Mouse (Mus musculus) testis, adult 2 months (tissue): Measurements from ENCODE around the gene Pgr. TPM values are rescaled to one million over a fixed set of nuclear protein-coding genes. Genes with fewer than 3 reads are reported as not detected.

Experiments
- H3K27ac ChIP-seq: fragments of 200-500 bp; 2 replicates; pipeline ENCODE4 v1.5.1; 2012; ENCODE audit warnings: low read depth, low read length; ENCODE audit not compliant: control insufficient read depth, insufficient read depth
- H3K27me3 ChIP-seq: fragments of 200-500 bp; 2 replicates; pipeline ENCODE4 v1.6.1; 2012; ENCODE audit warnings: mild to moderate bottlenecking, low read length, moderate library complexity; ENCODE audit not compliant: control insufficient read depth, insufficient read depth
- H3K36me3 ChIP-seq: fragments of 200-500 bp; 2 replicates; pipeline ENCODE4 v1.6.1; 2012; ENCODE audit warnings: mild to moderate bottlenecking, low read length; ENCODE audit not compliant: control insufficient read depth, insufficient read depth
- H3K4me1 ChIP-seq: fragments of 200-500 bp; 2 replicates; pipeline ENCODE4 v1.6.1; 2012; ENCODE audit warnings: low read length; ENCODE audit not compliant: control insufficient read depth, insufficient read depth
- H3K4me3 ChIP-seq: fragments of 200-500 bp; 2 replicates; pipeline ENCODE4 v1.5.1; 2012; ENCODE audit warnings: low read depth, mild to moderate bottlenecking, low read length, moderate library complexity, mixed read lengths; ENCODE audit not compliant: control insufficient read depth
- CTCF ChIP-seq: fragments of 200-500 bp; IDR thresholded peaks from 2 replicates; pipeline ENCODE4 v1.5.1; 2012; ENCODE audit warnings: low read depth, mild to moderate bottlenecking, inconsistent platforms, low read length, moderate library complexity; ENCODE audit not compliant: control insufficient read depth, insufficient read depth, insufficient replicate concordance
- POLR2A ChIP-seq: fragments of 200-500 bp; IDR thresholded peaks from 2 replicates; pipeline ENCODE4 v1.6.1; 2012; ENCODE audit warnings: low read depth, mild to moderate bottlenecking, inconsistent platforms, low read length, moderate library complexity; ENCODE audit not compliant: control insufficient read depth
- polyA plus RNA-seq: library from polyadenylated mRNA; depleted of rRNA; stranded (reverse); fragments of >200 nt; gene quantifications from 2 replicates; pipeline ENCODE4 v1.2.3, GENCODE M21; 2012; rRNA removed

Gene Pgr
- polyA plus RNA-seq, 1 experiment = not detected

DNA sequence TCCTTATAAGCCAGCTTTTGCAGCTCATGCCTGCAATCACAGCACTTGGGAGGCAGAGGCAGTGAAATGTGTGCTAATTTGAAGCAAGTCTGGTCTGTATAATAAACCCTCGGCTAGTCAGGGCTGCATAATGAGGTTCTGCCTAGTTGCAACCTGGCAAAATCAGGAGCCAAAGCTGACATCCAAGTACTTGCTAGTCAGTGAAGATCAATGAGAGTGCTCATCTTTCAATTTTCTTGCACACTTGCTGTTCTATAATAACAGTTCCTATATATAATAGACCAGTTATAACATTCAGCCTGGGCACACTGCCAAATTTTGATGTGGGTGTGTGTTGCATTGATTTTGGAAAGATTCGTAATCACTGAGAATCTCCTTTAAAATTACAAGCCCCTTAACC is 78.1 kb downstream of the Pgr start:
- Histone ChIP-seq H3K4me3 (no peak overlapping the region), H3K4me1 (no peaks in the 10 kb centered on the region), H3K36me3 (no peaks in the 10 kb centered on the region), H3K27ac (no peak overlapping the region), H3K27me3 (no peaks in the 10 kb centered on the region)
- TF ChIP-seq CTCF (no peak), POLR2A (no peak)

- Histone ChIP-seq H3K4me3 (no peak overlapping the region), H3K27ac (no peak overlapping the region), H3K36me3 (no peaks in the 10 kb centered on the region), H3K27me3 (no peaks in the 10 kb centered on the region), H3K4me1 (no peaks in the 10 kb centered on the region)
- TF ChIP-seq CTCF (no peak), POLR2A (no peak)
These were observed 82.7 kb downstream of the Pgr start for GRCm38 (mm10) chr9:8982315-8982714.

GRCm38 (mm10) chr9:8996494-8996893 is 96.9 kb downstream of the Pgr start:
- Histone ChIP-seq H3K36me3 (no peaks in the 10 kb centered on the region), H3K4me1 (no peaks in the 10 kb centered on the region), H3K27ac (no peak overlapping the region), H3K4me3 (no peak overlapping the region), H3K27me3 (no peaks in the 10 kb centered on the region)
- no peak for TF ChIP-seq POLR2A
- no peak for TF ChIP-seq CTCF

GRCm38 (mm10) chr9:9001170-9001569 is 101.5 kb downstream of the Pgr start:
- H3K4me3 ChIP-seq = no peak overlapping the region
- no peaks in the 10 kb centered on the region for H3K4me1 ChIP-seq
- no peak overlapping the region for H3K27ac ChIP-seq
- H3K27me3 ChIP-seq = no peaks in the 10 kb centered on the region
- TF ChIP-seq CTCF (no peak), POLR2A (no peak)
- no peaks in the 10 kb centered on the region for H3K36me3 ChIP-seq

- TF ChIP-seq POLR2A = no peak
- Histone ChIP-seq H3K4me3 (no peak overlapping the region), H3K36me3 (no peaks in the 10 kb centered on the region), H3K27me3 (no peaks in the 10 kb centered on the region), H3K27ac (no peak overlapping the region), H3K4me1 (no peaks in the 10 kb centered on the region)
These were observed 115.5 kb downstream of the Pgr start for GRCm38 (mm10) chr9:9015108-9015507.

Other genes with a start within 250 kb of the Pgr start
- gene Gm16485, start 72.0 kb downstream of the Pgr start, polyA plus RNA-seq = not detected in 2 replicates